Comparison of ENCODE assay signal across 9 mouse cellular contexts in the genomic region with DNA sequence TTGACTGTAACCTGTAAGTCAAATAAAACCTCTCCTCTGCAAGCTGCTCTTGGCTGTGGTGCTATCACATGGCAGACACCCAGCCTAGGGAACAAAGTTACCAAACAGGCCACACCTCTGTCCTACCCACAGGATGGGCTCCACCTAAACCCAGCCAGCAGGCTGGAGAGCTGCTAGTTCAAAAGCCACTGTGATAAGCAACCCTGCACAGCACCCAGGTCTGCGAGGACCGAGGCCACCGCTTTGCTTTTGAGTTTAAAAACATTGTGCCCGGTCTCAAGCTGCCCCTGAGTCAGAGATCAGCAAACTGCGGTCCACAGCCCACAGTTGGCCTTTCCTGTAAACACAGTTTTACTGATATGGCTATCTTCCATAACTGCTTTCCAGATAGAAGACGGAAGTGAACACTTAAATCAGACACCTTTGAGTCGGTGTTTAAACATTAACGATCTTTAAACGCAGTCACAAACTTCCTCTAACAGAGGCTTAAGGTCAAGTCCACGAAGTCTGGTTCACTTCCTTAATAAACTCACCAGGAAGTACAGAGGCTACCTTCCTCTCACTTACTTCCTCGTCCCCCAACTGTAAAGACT. TPM values are rescaled to one million over a fixed set of nuclear protein-coding genes. Genes with fewer than 3 reads are reported as not detected.
DNase-seq lines count a peak whose midpoint lies in the region; ATAC-seq lines count a peak whose summit lies in the region.
"Had no signal": no experiment of that assay in that cellular context is flagged by ENCODE, and none has a peak within 500 bp of the region (broad histone marks: within the 10 kb centered on the region; RNA-seq: fewer than 3 reads in every experiment).

No protein-coding gene starts in this region.

- H3K27me3 ChIP-seq in midbrain, embryonic 10.5 days (ENCODE audit: low read depth, poor library complexity, severe bottlenecking), result no peaks in the 10 kb centered on the region
- no peaks in the 10 kb centered on the region for H3K27me3 ChIP-seq in midbrain, embryonic 16.5 days (ENCODE audit: control insufficient read depth, insufficient read depth, low read depth, low read length)
- H3K27me3 ChIP-seq in erythroblast, embryonic 14.5 days (ENCODE audit: control insufficient read depth), result no peaks in the 10 kb centered on the region
- H3K27me3 ChIP-seq in forebrain, embryonic 14.5 days (replicated peaks; ENCODE audit: control insufficient read depth, insufficient read depth, low read length), result no peaks in the 10 kb centered on the region
- H3K27me3 ChIP-seq: neural tube, embryonic 12.5 days had no signal

- 88% methylated on average over 11 of the region's 11 CpGs for WGBS in midbrain, embryonic 10.5 days
- 85% methylated on average over 11 of the region's 11 CpGs for WGBS in midbrain, embryonic 16.5 days
- 87% methylated on average over 11 of the region's 11 CpGs for WGBS in forebrain, embryonic 14.5 days

- H3K27ac ChIP-seq in midbrain, embryonic 10.5 days (replicated peaks), result peak overlapping the region; percentile 38; the same call in 1 of the 2 replicates
- no peak overlapping the region for H3K27ac ChIP-seq in midbrain, embryonic 16.5 days (ENCODE audit: low read length)
- H3K27ac ChIP-seq in forebrain, embryonic 14.5 days (ENCODE audit: low read depth, low read length), result no peak overlapping the region
- H3K27ac ChIP-seq: neural tube, embryonic 12.5 days had no signal

- DNase-seq in midbrain, embryonic 10.5 days (ENCODE audit: low spot score), result no peak
- peak; percentile 45 for DNase-seq in kidney, adult 9 months
- DNase-seq in lung, postnatal 36 days, result peak; percentile 86
- peak; percentile 18 to 40 for DNase-seq in thymus, postnatal 36 days
- DNase-seq in frontal cortex, postnatal 10 days (ENCODE audit: low spot score in 2 of 2), result no peak
- DNase-seq in forebrain, embryonic 14.5 days (ENCODE audit: low spot score), result no peak

- peaks cover 82% of the 10 kb centered on the region for H3K36me3 ChIP-seq in midbrain, embryonic 10.5 days
- H3K36me3 ChIP-seq in midbrain, embryonic 16.5 days (ENCODE audit: control insufficient read depth, insufficient read depth, low read length), result peaks cover 5% of the 10 kb centered on the region
- peaks cover 79% of the 10 kb centered on the region for H3K36me3 ChIP-seq in erythroblast, embryonic 14.5 days (ENCODE audit: control insufficient read depth)
- peaks cover 29% of the 10 kb centered on the region for H3K36me3 ChIP-seq in forebrain, embryonic 14.5 days (ENCODE audit: control insufficient read depth, insufficient read depth, low read length)

- H3K9ac ChIP-seq in midbrain, embryonic 16.5 days (ENCODE audit: low read depth, low read length), result no peak overlapping the region
- no peak overlapping the region for H3K9ac ChIP-seq in forebrain, embryonic 14.5 days (ENCODE audit: low read length)
- H3K9ac ChIP-seq: neural tube, embryonic 12.5 days had no signal

- no peak overlapping the region for H3K4me3 ChIP-seq in midbrain, embryonic 10.5 days
- H3K4me3 ChIP-seq in midbrain, embryonic 16.5 days (ENCODE audit: low read depth, low read length), result no peak overlapping the region
- peak overlapping the region; percentile 54 for H3K4me3 ChIP-seq in erythroblast, embryonic 14.5 days (replicated peaks)
- H3K4me3 ChIP-seq in forebrain, embryonic 14.5 days (ENCODE audit: low read depth, low read length), result no peak overlapping the region
- H3K4me3 ChIP-seq: neural tube, embryonic 12.5 days had no signal

- ATAC-seq in midbrain, embryonic 16.5 days, result no peak
- no peak for ATAC-seq in forebrain, embryonic 14.5 days

- no peaks in the 10 kb centered on the region for H3K9me3 ChIP-seq in midbrain, embryonic 10.5 days (replicated peaks)
- H3K9me3 ChIP-seq in midbrain, embryonic 16.5 days (replicated peaks; ENCODE audit: control insufficient read depth, low read length, poor library complexity, severe bottlenecking), result no peaks in the 10 kb centered on the region
- no peaks in the 10 kb centered on the region for H3K9me3 ChIP-seq in erythroblast, embryonic 14.5 days (ENCODE audit: control insufficient read depth, low read length)
- no peaks in the 10 kb centered on the region for H3K9me3 ChIP-seq in forebrain, embryonic 14.5 days (replicated peaks; ENCODE audit: control insufficient read depth, low read length)
- H3K9me3 ChIP-seq: neural tube, embryonic 12.5 days had no signal

- peaks cover 50% of the 10 kb centered on the region for H3K4me1 ChIP-seq in midbrain, embryonic 10.5 days
- peaks cover 9% of the 10 kb centered on the region for H3K4me1 ChIP-seq in midbrain, embryonic 16.5 days (ENCODE audit: control insufficient read depth, insufficient read depth, low read length)
- H3K4me1 ChIP-seq in erythroblast, embryonic 14.5 days (ENCODE audit: control insufficient read depth), result peaks cover 70% of the 10 kb centered on the region
- peaks cover 3% of the 10 kb centered on the region for H3K4me1 ChIP-seq in forebrain, embryonic 14.5 days (ENCODE audit: control insufficient read depth, insufficient read depth, low read length)

- no peak overlapping the region for H3K4me2 ChIP-seq in midbrain, embryonic 16.5 days (ENCODE audit: low read length)
- no peak overlapping the region for H3K4me2 ChIP-seq in forebrain, embryonic 14.5 days (ENCODE audit: low read length)
- H3K4me2 ChIP-seq: neural tube, embryonic 12.5 days had no signal

RNA-seq across cellular contexts. Expression of a gene that starts 7.0 kb away (rescaled TPM):
- polyA plus RNA-seq in midbrain, embryonic 10.5 days (2016; fragmentation: Nextera tagmentation; extraction: Ambion mirVana), result 181 and 187 TPM in 2 replicates
- 18.4 and 27.3 TPM in 2 replicates for polyA plus RNA-seq in midbrain, embryonic 16.5 days (2015; fragmentation: Nextera tagmentation; extraction: Ambion mirVana)
- 0.54 and 0.98 TPM in 2 replicates for polyA plus RNA-seq in erythroblast, embryonic 14.5 days (2012)
- polyA plus RNA-seq in forebrain, embryonic 14.5 days (2014; fragmentation: Nextera tagmentation; extraction: Ambion mirVana), result 50.1 and 57.7 TPM in 2 replicates

RNA-seq across cellular contexts. Expression of a gene that starts 25.3 kb away (rescaled TPM):
- polyA plus RNA-seq in midbrain, embryonic 10.5 days (2016; fragmentation: Nextera tagmentation; extraction: Ambion mirVana), result not detected in 2 replicates
- not detected in 2 replicates for polyA plus RNA-seq in midbrain, embryonic 16.5 days (2015; fragmentation: Nextera tagmentation; extraction: Ambion mirVana)
- polyA plus RNA-seq in erythroblast, embryonic 14.5 days (2012), result not detected in 2 replicates
- not detected in 2 replicates for polyA plus RNA-seq in forebrain, embryonic 14.5 days (2014; fragmentation: Nextera tagmentation; extraction: Ambion mirVana)
- polyA plus RNA-seq: neural tube, embryonic 12.5 days had no signal

RNA-seq across cellular contexts. Expression of a gene that starts 41.5 kb away (rescaled TPM):
- polyA plus RNA-seq in midbrain, embryonic 10.5 days (2016; fragmentation: Nextera tagmentation; extraction: Ambion mirVana), result 0.02 TPM in 1 of 2 replicates, not detected in the other
- polyA plus RNA-seq in midbrain, embryonic 16.5 days (2015; fragmentation: Nextera tagmentation; extraction: Ambion mirVana), result 0.16 and 0.30 TPM in 2 replicates
- not detected in 2 replicates for polyA plus RNA-seq in erythroblast, embryonic 14.5 days (2012)
- not detected in 2 replicates for polyA plus RNA-seq in forebrain, embryonic 14.5 days (2014; fragmentation: Nextera tagmentation; extraction: Ambion mirVana)
- polyA plus RNA-seq: neural tube, embryonic 12.5 days had no signal

RNA-seq across cellular contexts. Expression of a gene that starts 43.5 kb away (rescaled TPM):
- 0.02 TPM in 1 of 2 replicates, not detected in the other for polyA plus RNA-seq in midbrain, embryonic 10.5 days (2016; fragmentation: Nextera tagmentation; extraction: Ambion mirVana)
- polyA plus RNA-seq in midbrain, embryonic 16.5 days (2015; fragmentation: Nextera tagmentation; extraction: Ambion mirVana), result not detected in 2 replicates
- polyA plus RNA-seq in erythroblast, embryonic 14.5 days (2012), result not detected in 2 replicates
- not detected in 2 replicates for polyA plus RNA-seq in forebrain, embryonic 14.5 days (2014; fragmentation: Nextera tagmentation; extraction: Ambion mirVana)
- polyA plus RNA-seq: neural tube, embryonic 12.5 days had no signal

Comparison
In these comparisons a context has a peak if more than half of its experiments do, and no peak if none do; other contexts are left out.
1. DNase-seq: peak in kidney, adult 9 months (single experiment), lung, postnatal 36 days (single experiment) and thymus, postnatal 36 days (2 of 2); none in midbrain, embryonic 10.5 days (single experiment), frontal cortex, postnatal 10 days (0 of 2) and forebrain, embryonic 14.5 days (single experiment).